Mouse (Mus musculus) limb, embryonic 12.5 days (tissue): ENCODE measurements around the gene Dok4. TPM values are rescaled to one million over a fixed set of nuclear protein-coding genes. Genes with fewer than 3 reads are reported as not detected.

Source experiments
- ATAC-seq: fragments of 200-750 bp; cut with Nextera tagmentation; 2 replicates; pipeline ENCODE4 v1.8.0; 2017; ENCODE audit warnings: low read depth, moderate TSS enrichment; ENCODE audit not compliant: insufficient number of reproducible peaks, insufficient read depth, low FRiP score, low TSS enrichment
- H3K27ac ChIP-seq: fragments of 300-500 bp; sonication (generic); 2 replicates; pipeline ENCODE4 v1.5.1; 2016; ENCODE audit warnings: mild to moderate bottlenecking, moderate library complexity
- H3K27me3 ChIP-seq: fragments of 300-500 bp; sonication (generic); 2 replicates; pipeline ENCODE4 v1.6.1; 2016; ENCODE audit warnings: mild to moderate bottlenecking, moderate library complexity
- H3K36me3 ChIP-seq: fragments of 300-500 bp; sonication (generic); 2 replicates; pipeline ENCODE4 v1.6.1; 2016; ENCODE audit warnings: mild to moderate bottlenecking, moderate library complexity
- H3K4me1 ChIP-seq: fragments of 300-500 bp; sonication (generic); replicated peaks from 2 replicates; pipeline ENCODE4 v1.6.1; 2016
- H3K4me2 ChIP-seq: fragments of 300-500 bp; sonication (generic); 2 replicates; pipeline ENCODE4 v1.6.1; 2016; ENCODE audit warnings: mild to moderate bottlenecking, moderate library complexity
- H3K4me3 ChIP-seq: fragments of 300-500 bp; sonication (generic); replicated peaks from 2 replicates; pipeline ENCODE4 v1.5.1; 2016; ENCODE audit warnings: mild to moderate bottlenecking
- H3K9ac ChIP-seq: fragments of 300-500 bp; sonication (generic); replicated peaks from 2 replicates; pipeline ENCODE4 v1.6.1; 2016; ENCODE audit warnings: mild to moderate bottlenecking, moderate library complexity
- H3K9me3 ChIP-seq: fragments of 300-500 bp; sonication (generic); 2 replicates; pipeline ENCODE4 v1.6.1; 2016; ENCODE audit warnings: mild to moderate bottlenecking, moderate library complexity
- WGBS: fragments of 180-500 bp; shearing (Covaris S2); methylation state at CpG from one replicate; pipeline ENCODE4 v1.1.7; 2016; 5-methylcytosine and 5-hydroxymethylcytosine counted together
- polyA plus RNA-seq: library from polyadenylated mRNA; unstranded; fragments of >200 nt; fragmentation: Nextera tagmentation; extraction: Ambion mirVana; gene quantifications from 2 replicates; pipeline ENCODE4 v1.2.1, GENCODE M21; 2016

The Dok4 gene
- polyA plus RNA-seq, 1 experiment from 2014 or later: 20.0 TPM

- WGBS: 4% methylated on average over 77 of the region's 77 CpGs
- H3K36me3 ChIP-seq: peaks cover 49% of the 10 kb centered on the region
- no peak; the same call in 1 of the 2 replicates for ATAC-seq
- H3K4me1 ChIP-seq: peaks cover 53% of the 10 kb centered on the region
- no peaks in the 10 kb centered on the region for H3K9me3 ChIP-seq
- peak overlapping the region; percentile 54 for H3K9ac ChIP-seq
- peak overlapping the region; percentile 72 for H3K4me2 ChIP-seq
- H3K4me3 ChIP-seq: peak overlapping the region; percentile 45
- H3K27ac ChIP-seq: no peak overlapping the region
- H3K27me3 ChIP-seq: peaks cover 13% of the 10 kb centered on the region
Observed at GRCm38 (mm10) chr8:94913061-94913660, 37.0 kb upstream of the Dok4 start.

- Histone ChIP-seq H3K9me3 (no peaks in the 10 kb centered on the region), H3K9ac (no peak overlapping the region), H3K27ac (0 out of 2 replicates have a peak overlapping the region, but pooled peaks have one; percentile 29), H3K36me3 (peaks cover 91% of the 10 kb centered on the region), H3K27me3 (peaks cover 12% of the 10 kb centered on the region), H3K4me1 (peaks cover 42% of the 10 kb centered on the region), H3K4me3 (no peak overlapping the region), H3K4me2 (no peak overlapping the region)
- no peak for ATAC-seq
- 3% methylated on average over 4 of the region's 4 CpGs for WGBS
Observed at GRCm38 (mm10) chr8:94908847-94909246, 32.7 kb upstream of the Dok4 start.

- Histone ChIP-seq H3K27me3 (peaks cover 2% of the 10 kb centered on the region), H3K36me3 (peaks cover 93% of the 10 kb centered on the region), H3K27ac (peak overlapping the region; percentile 29; the same call in 1 of the 2 replicates), H3K4me3 (no peak overlapping the region), H3K4me2 (no peak overlapping the region), H3K9me3 (no peaks in the 10 kb centered on the region), H3K4me1 (peaks cover 42% of the 10 kb centered on the region), H3K9ac (0 out of 2 replicates have a peak overlapping the region, but pooled peaks have one; percentile 8)
- no peak for ATAC-seq
- 81% methylated on average over 18 of the region's 18 CpGs for WGBS
Observed at GRCm38 (mm10) chr8:94907591-94908300, 31.6 kb upstream of the Dok4 start.

- Histone ChIP-seq H3K27ac (peak overlapping the region; percentile 56), H3K4me2 (no peak overlapping the region), H3K9me3 (no peaks in the 10 kb centered on the region), H3K27me3 (no peaks in the 10 kb centered on the region), H3K4me1 (peaks cover 46% of the 10 kb centered on the region), H3K36me3 (peaks cover 74% of the 10 kb centered on the region), H3K9ac (no peak overlapping the region), H3K4me3 (no peak overlapping the region)
- 89% methylated on average over 12 of the region's 12 CpGs for WGBS
- no peak for ATAC-seq
Observed at GRCm38 (mm10) chr8:94904450-94905175, 28.5 kb upstream of the Dok4 start.

- Histone ChIP-seq H3K36me3 (peaks cover 66% of the 10 kb centered on the region), H3K9ac (no peak overlapping the region), H3K4me3 (no peak overlapping the region), H3K9me3 (no peaks in the 10 kb centered on the region), H3K4me1 (peaks cover 55% of the 10 kb centered on the region), H3K4me2 (no peak overlapping the region; the same call in 1 of the 2 replicates), H3K27me3 (no peaks in the 10 kb centered on the region), H3K27ac (peak overlapping the region; percentile 56)
- WGBS: 5% methylated on average over 12 of the region's 12 CpGs
- ATAC-seq: peak; percentile 68
Observed at GRCm38 (mm10) chr8:94903709-94904108, 27.6 kb upstream of the Dok4 start.

- ATAC-seq: no peak
- Histone ChIP-seq H3K27ac (no peak overlapping the region), H3K27me3 (no peaks in the 10 kb centered on the region), H3K4me2 (no peak overlapping the region), H3K9me3 (no peaks in the 10 kb centered on the region), H3K9ac (peak overlapping the region; percentile 31; the same call in 1 of the 2 replicates), H3K4me1 (peaks cover 55% of the 10 kb centered on the region), H3K4me3 (no peak overlapping the region), H3K36me3 (peaks cover 41% of the 10 kb centered on the region)
- WGBS: 7% methylated on average over 5 of the region's 5 CpGs
Observed at GRCm38 (mm10) chr8:94901031-94901430, 24.9 kb upstream of the Dok4 start.

- H3K4me3 ChIP-seq: no peak overlapping the region
- WGBS: 14% methylated on average over 6 of the region's 6 CpGs
Observed at GRCm38 (mm10) chr8:94900617-94901016, 24.5 kb upstream of the Dok4 start.

GRCm38 (mm10) chr8:94899262-94899661, 23.1 kb upstream of the Dok4 start:
- Histone ChIP-seq H3K4me1 (peaks cover 52% of the 10 kb centered on the region), H3K4me2 (peak overlapping the region; percentile 40), H3K4me3 (no peak overlapping the region)

More at GRCm38 (mm10) chr8:94900617-94901016, 24.5 kb upstream of the Dok4 start:
- no peak for ATAC-seq
- H3K4me2 ChIP-seq: no peak overlapping the region
- no peaks in the 10 kb centered on the region for H3K27me3 ChIP-seq
- H3K4me1 ChIP-seq: peaks cover 57% of the 10 kb centered on the region
- 0 out of 2 replicates have a peak overlapping the region, but pooled peaks have one; percentile 0 for H3K27ac ChIP-seq
- H3K9ac ChIP-seq: peak overlapping the region; percentile 31; the same call in 1 of the 2 replicates
- no peaks in the 10 kb centered on the region for H3K9me3 ChIP-seq
- peaks cover 36% of the 10 kb centered on the region for H3K36me3 ChIP-seq

GRCm38 (mm10) chr8:94892917-94893316, 16.8 kb upstream of the Dok4 start:
- H3K4me2 ChIP-seq: no peak overlapping the region
- WGBS: 14% methylated on average over 2 of the region's 2 CpGs
- peaks cover 13% of the 10 kb centered on the region for H3K4me1 ChIP-seq
- H3K9me3 ChIP-seq: no peaks in the 10 kb centered on the region
- H3K27me3 ChIP-seq: no peaks in the 10 kb centered on the region; the same call in 1 of the 2 replicates
- H3K36me3 ChIP-seq: no peaks in the 10 kb centered on the region
- no peak overlapping the region for H3K27ac ChIP-seq
- no peak for ATAC-seq
- no peak overlapping the region for H3K9ac ChIP-seq
- no peak overlapping the region for H3K4me3 ChIP-seq

More at GRCm38 (mm10) chr8:94899262-94899661, 23.1 kb upstream of the Dok4 start:
- H3K9ac ChIP-seq: no peak overlapping the region
- ATAC-seq: no peak
- H3K9me3 ChIP-seq: no peaks in the 10 kb centered on the region
- H3K36me3 ChIP-seq: peaks cover 23% of the 10 kb centered on the region
- WGBS: 21% methylated on average over 11 of the region's 11 CpGs
- no peaks in the 10 kb centered on the region for H3K27me3 ChIP-seq
- 0 out of 2 replicates have a peak overlapping the region, but pooled peaks have one; percentile 23 for H3K27ac ChIP-seq

- 0 out of 2 replicates have a peak, but pooled peaks have one; percentile 20 for ATAC-seq
- 24% methylated on average over 14 of the region's 14 CpGs for WGBS
- Histone ChIP-seq H3K27me3 (no peaks in the 10 kb centered on the region; the same call in 1 of the 2 replicates), H3K27ac (no peak overlapping the region), H3K9ac (no peak overlapping the region), H3K4me3 (no peak overlapping the region), H3K4me2 (peak overlapping the region; percentile 13; the same call in 1 of the 2 replicates), H3K36me3 (no peaks in the 10 kb centered on the region), H3K9me3 (no peaks in the 10 kb centered on the region), H3K4me1 (peaks cover 3% of the 10 kb centered on the region; the same call in 1 of the 2 replicates)
Observed at GRCm38 (mm10) chr8:94888383-94889036, 12.4 kb upstream of the Dok4 start.
